Mouse (Mus musculus) mammary gland, adult 2 months (tissue): ENCODE measurements around the gene Gm17727. TPM values are rescaled to one million over a fixed set of nuclear protein-coding genes. Genes with fewer than 3 reads are reported as not detected.

Source experiments
- polyA plus RNA-seq: library from polyadenylated mRNA; depleted of rRNA; stranded (reverse); fragments of >200 nt; gene quantifications from 2 replicates; pipeline ENCODE4 v1.2.3, GENCODE M21; 2012; ENCODE audit warnings: low replicate concordance; rRNA removed

Gm17727 gene
- not detected in 2 replicates for polyA plus RNA-seq

GRCm38 (mm10) chr9:35778009-35778408 is at the start of gene Gm17727:
Gene Gm17727 (minus strand): TSS chr9:35778109.

GRCm38 (mm10) chr9:35790001-35790400 is 12.1 kb upstream of the Gm17727 start, which contains the start of the genes Gm27235 and D730048I06Rik:
Gene Gm27235 (minus strand): TSS chr9:35790101.
Gene D730048I06Rik (minus strand): TSS chr9:35790112.

GRCm38 (mm10) chr9:35740749-35741148 is 37.2 kb downstream of the Gm17727 start, which contains the start of gene Gm17677:
Gene Gm17677 (plus strand): TSS chr9:35741049.

Other genes with a start within 250 kb of the Gm17727 start
- gene Ddx25, start 219.6 kb downstream of the Gm17727 start, polyA plus RNA-seq = 0.05 and 0.07 TPM in 2 replicates
- gene Pus3, start 219.5 kb downstream of the Gm17727 start, polyA plus RNA-seq = 1.2 and 3.8 TPM in 2 replicates
- 0.13 TPM in 1 of 2 replicates, not detected in the other for gene Pate2, start 207.8 kb downstream of the Gm17727 start, polyA plus RNA-seq
- 1.7 and 2.6 TPM in 2 replicates for gene Hyls1, start 207.7 kb downstream of the Gm17727 start, polyA plus RNA-seq
- not detected in 2 replicates for gene Pate4, start 166.2 kb downstream of the Gm17727 start, polyA plus RNA-seq
- not detected in 2 replicates for gene Pate3, start 129.9 kb downstream of the Gm17727 start, polyA plus RNA-seq
- not detected in 2 replicates for gene Pate1, start 90.7 kb downstream of the Gm17727 start, polyA plus RNA-seq
- not detected in 2 replicates for gene Gm17677, start 37.1 kb downstream of the Gm17727 start, polyA plus RNA-seq
- not detected in 2 replicates for gene Gm27235, start 12.0 kb upstream of the Gm17727 start, polyA plus RNA-seq
- gene D730048I06Rik, start 12.0 kb upstream of the Gm17727 start, polyA plus RNA-seq = not detected in 2 replicates
- not detected in 2 replicates for gene 9230110F15Rik, start 66.0 kb upstream of the Gm17727 start, polyA plus RNA-seq
- not detected in 2 replicates for gene 9230113P08Rik, start 130.3 kb upstream of the Gm17727 start, polyA plus RNA-seq